Mouse (Mus musculus) MEL (cell line): ENCODE results near the gene Actn2. TPM values are rescaled to one million over a fixed set of nuclear protein-coding genes. Genes with fewer than 3 reads are reported as not detected.
A peak's percentile ranks its signal among the peaks of the same experiment; 100 is the strongest.

Source experiments
- DNase-seq: peaks from one replicate; pipeline ENCODE4 v3.0.0; 2011; ENCODE audit warnings: low read depth, low spot score
- H3K27ac ChIP-seq: 2 replicates; pipeline ENCODE4 v1.5.1; 2012; ENCODE audit warnings: low read depth, mild to moderate bottlenecking, control low read depth, low read length, moderate library complexity; ENCODE audit not compliant: control insufficient read depth
- H3K27me3 ChIP-seq, 2 experiments: fragments of 150-350 bp in 1 of 2; sonication (generic) in 1 of 2; 2 replicates each; pipeline ENCODE4 v1.6.1; 2012; ENCODE audit warnings: low read length in 2 of 2, mild to moderate bottlenecking in 2 of 2, improper control_type of control experiment in 1 of 2, moderate library complexity in 1 of 2; ENCODE audit not compliant: insufficient read depth in 2 of 2, control insufficient read depth in 1 of 2
- H3K36me3 ChIP-seq, 2 experiments: 2 replicates each; pipeline ENCODE4 v1.6.1; 2012 to 2014; ENCODE audit warnings: low read length in 2 of 2, improper control_type of control experiment in 1 of 2, inconsistent platforms in 1 of 2, mild to moderate bottlenecking in 1 of 2; ENCODE audit not compliant: insufficient read depth in 2 of 2, control insufficient read depth in 1 of 2
- H3K4me1 ChIP-seq, 2 experiments: fragments of 150-350 bp in 1 of 2; sonication (generic) in 1 of 2; 2 replicates each; pipeline ENCODE4 v1.6.1; 2012; ENCODE audit warnings: low read length in 2 of 2, improper control_type of control experiment in 1 of 2, mild to moderate bottlenecking in 1 of 2; ENCODE audit not compliant: insufficient read depth in 2 of 2, control insufficient read depth in 1 of 2
- H3K4me3 ChIP-seq, 2 experiments: fragments of 150-350 bp in 1 of 2; sonication (generic) in 1 of 2; 2 replicates each; pipeline ENCODE4 v1.5.1; 2012; ENCODE audit warnings: low read depth in 2 of 2, low read length in 2 of 2, mild to moderate bottlenecking in 2 of 2, moderate library complexity in 2 of 2, control low read depth in 1 of 2, improper control_type of control experiment in 1 of 2; ENCODE audit not compliant: control insufficient read depth in 1 of 2, insufficient read depth in 1 of 2
- H3K79me2 ChIP-seq: 2 replicates; pipeline ENCODE4 v1.6.1; 2012; ENCODE audit warnings: mild to moderate bottlenecking, low read length, moderate library complexity; ENCODE audit not compliant: control insufficient read depth, poor library complexity, insufficient read depth
- H3K9ac ChIP-seq: 2 replicates; pipeline ENCODE4 v1.6.1; 2012; ENCODE audit warnings: low read depth, mild to moderate bottlenecking, control low read depth, low read length, moderate library complexity; ENCODE audit not compliant: control insufficient read depth, poor library complexity, severe bottlenecking
- H3K9me3 ChIP-seq: fragments of 150-350 bp; sonication (generic); replicated peaks from 2 replicates; pipeline ENCODE4 v1.6.1; 2012; ENCODE audit warnings: mild to moderate bottlenecking, low read length, improper control_type of control experiment, moderate library complexity; ENCODE audit not compliant: insufficient read depth
- BHLHE40 ChIP-seq: IDR thresholded peaks from 2 replicates; pipeline ENCODE4 v1.6.1; 2012; ENCODE audit warnings: low read depth, mild to moderate bottlenecking, inconsistent platforms, low read length, improper control_type of control experiment, borderline replicate concordance
- CHD1 ChIP-seq: IDR thresholded peaks from 2 replicates; pipeline ENCODE4 v1.6.1; 2012; ENCODE audit warnings: low read depth, mild to moderate bottlenecking, inconsistent platforms, low read length, improper control_type of control experiment
- CHD2 ChIP-seq: IDR thresholded peaks from 2 replicates; pipeline ENCODE4 v1.6.1; 2011; ENCODE audit warnings: low read length, improper control_type of control experiment
- CTCF ChIP-seq, 3 experiments: IDR thresholded peaks in 2 of 3; conservative IDR thresholded peaks in 1 of 3; 2 replicates each; pipeline ENCODE4 v1.5.1; 2011 to 2012; ENCODE audit warnings: low read length in 3 of 3, low read depth in 2 of 3, mild to moderate bottlenecking in 2 of 3, improper control_type of control experiment in 1 of 3, inconsistent platforms in 1 of 3, mixed read lengths in 1 of 3, moderate library complexity in 1 of 3; ENCODE audit not compliant: control insufficient read depth in 1 of 3, insufficient read depth in 1 of 3, poor library complexity in 1 of 3, severe bottlenecking in 1 of 3
- E2F4 ChIP-seq: IDR thresholded peaks from 2 replicates; pipeline ENCODE4 v1.6.1; 2011; ENCODE audit warnings: low read depth, low read length, improper control_type of control experiment, borderline replicate concordance
- ELF1 ChIP-seq: IDR thresholded peaks from 2 replicates; pipeline ENCODE4 v1.6.1; 2014; ENCODE audit warnings: low read depth, mild to moderate bottlenecking, inconsistent platforms, low read length, improper control_type of control experiment, moderate library complexity
- EP300 ChIP-seq, 2 experiments: IDR thresholded peaks; 2 replicates each; pipeline ENCODE4 v1.6.1; 2011; ENCODE audit warnings: improper control_type of control experiment in 2 of 2, low read length in 2 of 2, low read depth in 1 of 2, mild to moderate bottlenecking in 1 of 2
- ETS1 ChIP-seq: IDR thresholded peaks from 2 replicates; pipeline ENCODE4 v1.6.1; 2012; ENCODE audit warnings: low read depth, mild to moderate bottlenecking, inconsistent platforms, low read length, improper control_type of control experiment, moderate library complexity
- GABPA ChIP-seq: IDR thresholded peaks from 2 replicates; pipeline ENCODE4 v1.6.1; 2012; ENCODE audit warnings: low read depth, mild to moderate bottlenecking, inconsistent platforms, low read length, improper control_type of control experiment, moderate library complexity
- GATA1 ChIP-seq: IDR thresholded peaks from 2 replicates; pipeline ENCODE4 v1.6.1; 2011; ENCODE audit warnings: low read depth, low read length, improper control_type of control experiment
- HCFC1 ChIP-seq: IDR thresholded peaks from 2 replicates; pipeline ENCODE4 v1.6.1; 2012; ENCODE audit warnings: low read depth, mild to moderate bottlenecking, inconsistent platforms, low read length, improper control_type of control experiment, moderate library complexity
- JUND ChIP-seq: IDR thresholded peaks from 2 replicates; pipeline ENCODE4 v1.6.1; 2011; ENCODE audit warnings: low read depth, mild to moderate bottlenecking, improper control_type of control experiment, low read length
- KAT2A ChIP-seq: conservative IDR thresholded peaks from 2 replicates; pipeline ENCODE4 v1.6.1; 2012; ENCODE audit warnings: low read depth, low read length, improper control_type of control experiment, inconsistent platforms
- MAFK ChIP-seq: IDR thresholded peaks from 2 replicates; pipeline ENCODE4 v1.6.1; 2011; ENCODE audit warnings: low read depth, mild to moderate bottlenecking, low read length, improper control_type of control experiment, borderline replicate concordance
- MAX ChIP-seq: IDR thresholded peaks from 2 replicates; pipeline ENCODE4 v1.6.1; 2011; ENCODE audit warnings: low read length, improper control_type of control experiment
- MXI1 ChIP-seq: IDR thresholded peaks from 2 replicates; pipeline ENCODE4 v1.6.1; 2011; ENCODE audit warnings: mild to moderate bottlenecking, low read depth, low read length, improper control_type of control experiment
- MYC ChIP-seq: IDR thresholded peaks from 2 replicates; pipeline ENCODE4 v1.6.1; 2011; ENCODE audit warnings: low read depth, mild to moderate bottlenecking, low read length, improper control_type of control experiment, moderate library complexity
- NELFE ChIP-seq: IDR thresholded peaks from 2 replicates; pipeline ENCODE4 v1.6.1; 2011; ENCODE audit warnings: low read depth, low read length, improper control_type of control experiment
- NRF1 ChIP-seq: IDR thresholded peaks from 2 replicates; pipeline ENCODE4 v1.6.1; 2014; ENCODE audit warnings: low read depth, mild to moderate bottlenecking, inconsistent platforms, low read length, improper control_type of control experiment, moderate library complexity; ENCODE audit not compliant: poor library complexity, insufficient read depth, severe bottlenecking
- POLR2A ChIP-seq, 2 experiments: IDR thresholded peaks; 2 replicates each; pipeline ENCODE4 v1.6.1; 2011 to 2012; ENCODE audit warnings: low read length in 2 of 2, mild to moderate bottlenecking in 2 of 2, control low read depth in 1 of 2, improper control_type of control experiment in 1 of 2, low read depth in 1 of 2, moderate library complexity in 1 of 2; ENCODE audit not compliant: control insufficient read depth in 1 of 2, insufficient read depth in 1 of 2, poor library complexity in 1 of 2
- POLR2AphosphoS2 ChIP-seq: IDR thresholded peaks from 2 replicates; pipeline ENCODE4 v1.6.1; 2011; ENCODE audit warnings: low read length, improper control_type of control experiment
- POLR2AphosphoS5 ChIP-seq: IDR thresholded peaks from 2 replicates; pipeline ENCODE4 v1.6.1; 2012; ENCODE audit warnings: low read depth, borderline replicate concordance, mild to moderate bottlenecking, inconsistent platforms, low read length, moderate library complexity, mixed read lengths
- RAD21 ChIP-seq: IDR thresholded peaks from 2 replicates; pipeline ENCODE4 v1.6.1; 2011; ENCODE audit warnings: mild to moderate bottlenecking, low read depth, low read length, improper control_type of control experiment
- SIN3A ChIP-seq: IDR thresholded peaks from 2 replicates; pipeline ENCODE4 v1.6.1; 2012; ENCODE audit warnings: low read length, improper control_type of control experiment, inconsistent platforms
- SMC3 ChIP-seq: IDR thresholded peaks from 2 replicates; pipeline ENCODE4 v1.6.1; 2011; ENCODE audit warnings: low read depth, low read length, improper control_type of control experiment
- TCF12 ChIP-seq: IDR thresholded peaks from 2 replicates; pipeline ENCODE4 v1.6.1; 2014; ENCODE audit warnings: low read depth, mild to moderate bottlenecking, inconsistent platforms, low read length, improper control_type of control experiment, moderate library complexity
- UBTF ChIP-seq: IDR thresholded peaks from 2 replicates; pipeline ENCODE4 v1.6.1; 2012; ENCODE audit warnings: low read depth, mild to moderate bottlenecking, inconsistent platforms, low read length, improper control_type of control experiment, moderate library complexity, borderline replicate concordance; ENCODE audit not compliant: insufficient read depth
- USF1 ChIP-seq: IDR thresholded peaks from 2 replicates; pipeline ENCODE4 v1.6.1; 2014; ENCODE audit warnings: low read depth, mild to moderate bottlenecking, inconsistent platforms, low read length, improper control_type of control experiment, moderate library complexity
- USF2 ChIP-seq, 2 experiments: IDR thresholded peaks; 2 replicates each; pipeline ENCODE4 v1.6.1; 2011 to 2012; ENCODE audit warnings: improper control_type of control experiment in 2 of 2, low read length in 2 of 2, borderline replicate concordance in 1 of 2, inconsistent platforms in 1 of 2, low read depth in 1 of 2, mild to moderate bottlenecking in 1 of 2; ENCODE audit not compliant: insufficient read depth in 1 of 2
- polyA plus RNA-seq, 2 experiments: library from polyadenylated mRNA; stranded (reverse) in 1 of 2; unstranded in 1 of 2; fragments of >175 nt in 1 of 2; fragments of >200 nt in 1 of 2; gene quantifications; 2 replicates each; pipeline versions ENCODE4 v1.2.1 to v1.2.4; 2012; ENCODE audit warnings: low replicate concordance in 2 of 2, low read depth in 1 of 2; ENCODE audit not compliant: insufficient read length in 2 of 2, insufficient read depth in 1 of 2, missing spikeins in 1 of 2
- total RNA-seq: library from RNA; depleted of rRNA; stranded (reverse); fragments of 300-350 nt; gene quantifications from 2 replicates; pipeline ENCODE4 v1.2.3, GENCODE M21; 2012

The Actn2 gene
- total and polyA plus RNA-seq, 3 experiments, result not detected

DNA sequence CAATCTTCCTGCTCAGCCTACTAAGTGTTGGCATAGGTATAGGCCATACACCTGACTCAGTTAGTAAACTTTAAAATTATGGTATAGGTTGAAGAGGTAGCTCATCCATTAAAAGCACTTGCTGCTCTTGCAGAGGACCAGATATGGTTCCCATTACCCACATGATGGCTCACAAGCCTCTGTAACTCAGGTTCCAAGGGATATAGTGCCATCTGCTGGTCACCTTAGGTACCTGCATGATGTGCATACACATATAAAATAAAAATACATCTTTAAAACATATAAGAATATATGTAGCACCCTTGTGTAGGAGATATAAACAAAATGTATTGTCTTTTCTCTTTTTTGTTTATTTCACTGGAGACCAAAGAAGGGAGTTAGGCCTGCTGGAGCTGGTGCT is 79.1 kb downstream of the Actn2 start:
- Histone ChIP-seq H3K9me3 (no peaks in the 10 kb centered on the region), H3K27ac (no peak overlapping the region), H3K79me2 (peaks cover 14% of the 10 kb centered on the region), H3K36me3 (peaks cover 0 to 3% of the 10 kb centered on the region in 2 experiments; a peak in 2 of 4 replicates), H3K27me3 (no peaks in the 10 kb centered on the region), H3K9ac (no peak overlapping the region), H3K4me1 (no peaks in the 10 kb centered on the region), H3K4me3 (no peak overlapping the region)
- DNase-seq, result peak; percentile 61
- TF ChIP-seq RAD21 (peak; percentile 64), SMC3 (peak; percentile 47), JUND (no peak), CTCF (IDR thresholded peaks at IDR 0.05 in 2 of 3, conservative IDR thresholded peaks at IDR 0.05 in 1 of 3; ENCODE audit: control insufficient read depth in 1 of 3, insufficient read depth in 1 of 3, low read depth in 2 of 3, low read length in 3 of 3, poor library complexity in 1 of 3, severe bottlenecking in 1 of 3) (peak; percentile 39 to 64 (median 60)), MAFK (no peak)

DNA sequence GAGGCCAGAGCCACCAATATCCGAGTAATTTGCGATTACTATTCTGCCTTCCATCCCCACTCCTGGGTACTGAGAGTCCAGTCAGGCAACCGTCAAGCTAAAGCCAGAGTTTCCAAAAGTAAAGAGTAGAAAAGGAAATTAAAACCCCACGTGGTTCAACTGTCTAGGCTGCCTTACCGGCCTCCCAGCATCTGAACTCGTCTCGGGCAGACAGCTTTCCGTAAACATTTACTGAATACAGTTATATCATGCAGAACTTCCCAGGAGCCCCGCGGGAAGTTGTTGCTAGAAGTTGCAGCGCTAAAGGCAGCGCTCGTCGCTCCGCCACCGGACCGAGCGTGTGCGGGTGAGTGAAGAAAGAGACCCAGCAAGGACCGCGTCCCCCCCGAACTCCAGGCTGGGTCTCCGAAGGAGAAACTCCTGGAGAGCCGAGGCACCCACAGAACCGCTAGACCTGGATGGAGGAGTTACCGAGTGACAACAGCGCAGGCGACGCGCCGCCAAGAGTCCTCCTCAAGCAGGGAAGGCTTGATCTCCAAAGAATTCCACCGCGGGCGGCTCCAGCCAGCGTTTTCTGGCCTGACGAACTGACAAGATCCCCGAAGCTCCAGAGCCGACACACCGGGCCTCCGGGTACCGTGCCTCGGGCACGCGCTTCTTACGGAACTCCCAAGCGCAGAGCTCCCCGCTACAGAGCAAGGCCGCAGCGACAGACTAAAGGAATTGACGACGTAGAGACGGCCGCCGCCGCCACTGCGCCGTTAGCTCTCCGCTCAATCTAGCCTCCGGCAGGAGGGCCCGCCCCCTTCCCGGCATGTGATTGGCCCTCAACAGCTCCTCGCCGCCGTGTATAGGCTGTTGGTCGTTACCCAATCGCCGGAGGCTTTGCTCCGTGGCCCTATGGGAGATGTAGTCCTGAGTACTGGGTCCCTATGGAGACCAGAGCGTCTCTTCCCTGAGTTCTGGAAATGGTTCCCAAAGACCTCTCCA is 82.9 kb downstream of the Actn2 start, which contains the start of gene Mtr:
Mtr (minus strand) TSS at position 723 of the 990 bp plus-strand sequence.
- DNase-seq, result peak; percentile 96
- H3K27ac ChIP-seq, result peak within 1 kb of the TSS; percentile 89
- peak within 1 kb of the TSS; percentile 72 to 97 for H3K4me3 ChIP-seq
- H3K9me3 ChIP-seq, result no peaks in the 10 kb centered on the region
- H3K79me2 ChIP-seq, result peaks cover 42% of the 10 kb centered on the region
- H3K27me3 ChIP-seq, result no peaks in the 10 kb centered on the region
- peak within 1 kb of the TSS; percentile 99 for H3K9ac ChIP-seq
- peaks cover 8 to 12% of the 10 kb centered on the region in 2 experiments for H3K4me1 ChIP-seq
- peaks cover 10 to 29% of the 10 kb centered on the region in 2 experiments for H3K36me3 ChIP-seq
- TF ChIP-seq TCF12 (peak; percentile 82), MAX (peak; percentile 42), CHD2 (0 out of 2 replicates have a peak, but pooled peaks have one; percentile 22), POLR2AphosphoS5 (no peak), EP300 (IDR thresholded peaks at IDR 0.05; ENCODE audit: low read depth in 1 of 2, low read length in 2 of 2) (0 out of 4 replicates have a peak, but pooled peaks of 1 of the 2 experiments have one; percentile 4), HCFC1 (peak; percentile 99), CHD1 (0 out of 2 replicates have a peak, but pooled peaks have one; percentile 70), MXI1 (peak; percentile 82), SIN3A (peak; percentile 65), SMC3 (no peak), GATA1 (no peak), NRF1 (no peak), GABPA (no peak), JUND (no peak), UBTF (peak; percentile 26; the same call in 1 of the 2 replicates), USF2 (IDR thresholded peaks at IDR 0.05; ENCODE audit: borderline replicate concordance in 1 of 2, insufficient read depth in 1 of 2, low read depth in 1 of 2, low read length in 2 of 2) (no peak), POLR2AphosphoS2 (peak; percentile 85), USF1 (peak; percentile 68), POLR2A (IDR thresholded peaks at IDR 0.05; ENCODE audit: control insufficient read depth in 1 of 2, insufficient read depth in 1 of 2, low read depth in 1 of 2, low read length in 2 of 2, poor library complexity in 1 of 2) (peak; percentile 96 to 97), E2F4 (no peak), KAT2A (peak; percentile 90), MYC (peak; percentile 16; the same call in 1 of the 2 replicates), BHLHE40 (no peak), ELF1 (peak; percentile 62; the same call in 1 of the 2 replicates), NELFE (peak; percentile 97), ETS1 (0 out of 2 replicates have a peak, but pooled peaks have one; percentile 9)
